Mouse (Mus musculus) liver, adult 2 months (tissue): Measurements from ENCODE around the gene P3h4. TPM values are rescaled to one million over a fixed set of nuclear protein-coding genes. Genes with fewer than 3 reads are reported as not detected.

Experiments used
- DNase-seq: peaks from one replicate; pipeline ENCODE4 v3.0.0-alpha.2; 2011; ENCODE audit warnings: low read depth, low spot score; ENCODE audit errors: extremely low read depth
- H3K27ac ChIP-seq: fragments of 200-500 bp; replicated peaks from 2 replicates; pipeline ENCODE4 v1.5.1; 2012; ENCODE audit warnings: low read depth, mild to moderate bottlenecking, control low read depth, inconsistent platforms, low read length; ENCODE audit not compliant: insufficient read depth
- H3K27me3 ChIP-seq: fragments of 200-500 bp; 2 replicates; pipeline ENCODE4 v1.6.1; 2012; ENCODE audit warnings: mild to moderate bottlenecking, moderate library complexity, low read length, inconsistent platforms; ENCODE audit not compliant: control insufficient read depth, insufficient read depth
- H3K36me3 ChIP-seq: fragments of 200-500 bp; 2 replicates; pipeline ENCODE4 v1.6.1; 2012; ENCODE audit warnings: low read length, inconsistent platforms; ENCODE audit not compliant: control insufficient read depth, insufficient read depth
- H3K4me1 ChIP-seq: fragments of 200-500 bp; 2 replicates; pipeline ENCODE4 v1.6.1; 2011; ENCODE audit warnings: low read length; ENCODE audit not compliant: control insufficient read depth, insufficient read depth
- H3K4me3 ChIP-seq: fragments of 200-500 bp; 2 replicates; pipeline ENCODE4 v1.5.1; 2011; ENCODE audit warnings: low read depth, mild to moderate bottlenecking, control low read depth, low read length, moderate library complexity; ENCODE audit not compliant: insufficient read depth
- H3K79me2 ChIP-seq: fragments of 200-500 bp; 2 replicates; pipeline ENCODE4 v1.6.1; 2012; ENCODE audit warnings: inconsistent platforms, mild to moderate bottlenecking, low read length, moderate library complexity; ENCODE audit not compliant: control insufficient read depth, insufficient read depth
- H3K9ac ChIP-seq: fragments of 200-500 bp; 2 replicates; pipeline ENCODE4 v1.6.1; 2012; ENCODE audit warnings: low read depth, mild to moderate bottlenecking, control low read depth, inconsistent platforms, low read length
- CTCF ChIP-seq: fragments of 200-500 bp; IDR thresholded peaks from 2 replicates; pipeline ENCODE4 v1.5.1; 2011; ENCODE audit warnings: low read depth, low read length, control low read depth
- POLR2A ChIP-seq: fragments of 200-500 bp; IDR thresholded peaks from 2 replicates; pipeline ENCODE4 v1.6.1; 2011; ENCODE audit warnings: low read length, control low read depth; ENCODE audit not compliant: insufficient read depth; ENCODE audit errors: extremely low read depth
- WGBS: fragments of 180-500 bp; shearing (Covaris S2); methylation state at CpG from one replicate; pipeline ENCODE4 v1.1.7; 2018; 5-methylcytosine and 5-hydroxymethylcytosine counted together
- polyA plus RNA-seq: library from polyadenylated mRNA; depleted of rRNA; stranded (reverse); fragments of >200 nt; gene quantifications from 2 replicates; pipeline ENCODE4 v1.2.3, GENCODE M21; 2012
- total RNA-seq: library from RNA; depleted of rRNA; stranded (reverse); fragments of >200 nt; gene quantifications from 2 replicates; pipeline ENCODE4 v1.2.3, GENCODE M21; 2014

P3h4 gene
- total and polyA plus RNA-seq, 2 experiments, result 1.2 TPM

DNA sequence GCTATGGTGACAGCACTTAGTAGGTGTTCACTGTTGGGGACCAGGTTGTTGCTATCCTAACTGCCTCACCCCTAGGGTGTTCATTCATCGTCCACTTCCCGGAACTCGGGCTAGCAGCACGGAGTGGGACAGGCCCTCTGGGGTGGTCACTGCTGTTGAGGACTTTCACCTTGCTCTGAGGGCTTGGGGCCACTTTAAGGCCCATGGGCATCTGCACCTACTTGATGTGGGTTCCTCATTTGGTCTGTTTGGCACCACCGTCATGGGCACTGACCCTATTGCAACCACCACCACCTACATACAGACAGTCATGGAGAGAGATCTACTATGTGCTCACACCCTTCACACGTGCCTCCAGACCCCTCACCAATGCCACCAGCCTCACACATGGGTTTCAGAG lies 27.5 kb downstream of the P3h4 start:
- H3K9ac ChIP-seq, result no peak overlapping the region

DNA sequence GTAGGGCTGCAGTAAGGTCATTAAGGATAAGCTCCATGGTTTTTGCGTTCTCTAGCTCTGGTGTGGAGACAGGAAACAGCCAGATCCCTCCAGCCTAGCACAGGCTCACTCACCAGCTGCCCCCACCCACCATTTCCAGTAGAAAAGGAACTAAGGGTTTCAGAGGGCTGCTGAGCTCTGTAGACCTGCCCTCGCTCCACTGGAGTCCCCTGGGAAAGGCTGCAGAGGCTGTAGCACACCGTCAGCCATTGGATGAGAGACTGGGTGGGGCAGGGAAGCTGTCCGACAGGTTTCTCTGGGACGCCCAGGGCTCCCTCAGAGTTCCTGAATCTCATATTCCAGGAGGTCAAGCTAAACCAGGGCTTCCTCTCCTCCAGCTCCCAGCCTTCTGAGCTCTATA lies 28.1 kb downstream of the P3h4 start:
- Histone ChIP-seq H3K27ac (no peak overlapping the region), H3K9ac (no peak overlapping the region), H3K4me3 (no peak overlapping the region), H3K36me3 (peaks cover 18% of the 10 kb centered on the region; the same call in 1 of the 2 replicates), H3K27me3 (no peaks in the 10 kb centered on the region), H3K4me1 (peaks cover 17% of the 10 kb centered on the region), H3K79me2 (peaks cover 25% of the 10 kb centered on the region)
- TF ChIP-seq POLR2A (no peak), CTCF (no peak)
- WGBS, result 81% methylated on average over 5 of the region's 5 CpGs
- DNase-seq, result no peak

More for the DNA sequence above, 27.5 kb downstream of the P3h4 start:
- H3K36me3 ChIP-seq, result peaks cover 14% of the 10 kb centered on the region; the same call in 1 of the 2 replicates
- no peak overlapping the region for H3K27ac ChIP-seq
- peaks cover 25% of the 10 kb centered on the region for H3K79me2 ChIP-seq
- 96% methylated on average over 6 of the region's 6 CpGs for WGBS
- H3K27me3 ChIP-seq, result no peaks in the 10 kb centered on the region
- no peak for TF ChIP-seq POLR2A
- TF ChIP-seq CTCF, result no peak
- no peak for DNase-seq
- H3K4me3 ChIP-seq, result no peak overlapping the region
- peaks cover 22% of the 10 kb centered on the region for H3K4me1 ChIP-seq

DNA sequence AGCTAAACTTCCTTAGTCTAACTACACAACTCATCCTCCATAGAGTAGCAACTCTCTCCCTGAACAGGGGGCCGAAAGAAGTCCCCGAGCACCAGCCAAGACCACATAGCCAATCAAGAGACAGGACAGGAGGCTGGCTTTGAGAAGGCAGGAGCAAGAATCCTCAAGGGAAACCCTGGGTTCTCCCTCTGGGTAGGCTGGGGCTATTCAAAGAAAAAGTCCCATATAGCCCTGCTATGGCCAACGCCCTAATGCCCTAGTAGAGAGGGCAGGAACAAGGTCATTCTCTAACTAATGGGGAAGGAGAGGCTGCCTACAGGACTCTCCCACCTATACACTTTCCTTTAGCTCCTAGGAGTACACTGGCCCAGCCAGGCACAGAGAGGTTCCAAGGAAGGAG lies 29.6 kb downstream of the P3h4 start:
- no peak overlapping the region for H3K27ac ChIP-seq
- H3K79me2 ChIP-seq, result peaks cover 19% of the 10 kb centered on the region
- H3K4me1 ChIP-seq, result peaks cover 5% of the 10 kb centered on the region
- 98% methylated on average over 3 of the region's 3 CpGs for WGBS
- H3K4me3 ChIP-seq, result no peak overlapping the region
- DNase-seq, result no peak
- no peak for TF ChIP-seq CTCF
- TF ChIP-seq POLR2A, result no peak
- H3K9ac ChIP-seq, result no peak overlapping the region
- H3K36me3 ChIP-seq, result peaks cover 25% of the 10 kb centered on the region; the same call in 1 of the 2 replicates
- H3K27me3 ChIP-seq, result no peaks in the 10 kb centered on the region

DNA sequence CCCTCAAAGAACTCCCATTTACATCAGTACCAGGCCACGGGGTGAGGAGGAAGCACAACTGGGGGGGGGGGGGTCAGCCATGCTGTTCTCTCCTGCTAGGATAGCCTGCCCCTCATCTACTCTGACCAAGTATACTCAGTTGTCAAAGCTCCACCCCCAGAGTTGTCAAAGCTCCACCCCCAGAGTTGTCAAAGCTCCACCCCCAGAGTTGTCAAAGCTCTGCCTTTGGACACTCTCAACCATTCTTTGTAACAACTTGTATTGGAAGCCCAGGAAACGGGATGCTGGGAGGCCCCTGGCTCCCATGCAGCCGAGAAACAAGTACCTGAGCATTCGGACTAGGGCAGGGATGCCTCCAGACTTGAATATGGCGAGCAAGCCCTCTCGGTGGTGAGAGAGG lies 32.0 kb downstream of the P3h4 start:
- H3K36me3 ChIP-seq, result peaks cover 34% of the 10 kb centered on the region
- no peak overlapping the region for H3K27ac ChIP-seq
- H3K9ac ChIP-seq, result no peak overlapping the region
- H3K27me3 ChIP-seq, result no peaks in the 10 kb centered on the region
- no peak overlapping the region for H3K4me3 ChIP-seq
- no peak for DNase-seq
- H3K4me1 ChIP-seq, result no peaks in the 10 kb centered on the region
- peaks cover 5% of the 10 kb centered on the region; the same call in 1 of the 2 replicates for H3K79me2 ChIP-seq
- 93% methylated on average over 6 of the region's 6 CpGs for WGBS
- TF ChIP-seq POLR2A (no peak), CTCF (no peak)

DNA sequence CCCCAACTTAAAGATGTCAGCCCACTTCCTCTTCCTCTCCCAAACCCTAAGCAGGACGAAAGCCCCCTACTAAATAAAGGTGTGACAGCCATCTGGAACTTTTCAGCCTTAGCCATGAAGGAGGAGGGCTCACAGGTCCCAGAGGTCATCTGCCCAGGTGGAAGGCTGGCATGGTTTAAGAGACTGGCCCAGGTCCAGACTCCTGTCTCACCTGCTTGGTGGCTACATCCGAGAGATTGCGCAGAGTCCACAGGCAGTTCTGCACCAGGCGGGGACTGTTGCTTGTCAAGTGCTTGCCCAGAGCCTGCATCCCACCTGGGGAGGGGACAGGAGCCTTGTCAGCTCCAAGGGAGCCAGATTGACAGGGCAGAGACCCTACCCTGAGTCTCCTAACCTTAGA lies 35.3 kb downstream of the P3h4 start:
- H3K4me1 ChIP-seq, result no peaks in the 10 kb centered on the region
- no peak overlapping the region for H3K27ac ChIP-seq
- no peak overlapping the region for H3K9ac ChIP-seq
- H3K4me3 ChIP-seq, result no peak overlapping the region
- H3K27me3 ChIP-seq, result no peaks in the 10 kb centered on the region
- 74% methylated on average over 4 of the region's 4 CpGs for WGBS
- H3K36me3 ChIP-seq, result peaks cover 41% of the 10 kb centered on the region
- no peak for DNase-seq
- no peaks in the 10 kb centered on the region for H3K79me2 ChIP-seq
- TF ChIP-seq CTCF (no peak), POLR2A (no peak)

DNA sequence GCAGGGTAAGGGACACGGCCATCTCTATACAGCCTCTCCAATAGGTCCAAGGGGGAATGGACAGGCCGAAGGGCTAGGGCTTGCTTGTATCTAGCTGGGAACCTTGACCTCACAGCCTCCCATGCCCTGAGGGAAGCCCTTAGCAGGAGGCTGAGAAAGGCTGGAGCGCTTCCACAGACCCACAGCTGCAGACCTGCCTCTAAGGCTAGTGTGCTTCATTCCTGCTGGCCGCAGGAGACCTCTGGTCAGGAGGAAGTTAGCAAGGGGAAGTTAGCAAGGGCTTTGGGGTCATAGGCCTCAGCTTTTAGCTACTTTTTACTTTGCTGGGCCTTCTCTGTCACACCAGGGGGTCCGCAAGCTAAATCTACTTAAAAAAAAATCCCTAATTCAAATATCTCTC lies 36.2 kb downstream of the P3h4 start:
- Histone ChIP-seq H3K4me3 (no peak overlapping the region), H3K79me2 (no peaks in the 10 kb centered on the region), H3K27me3 (no peaks in the 10 kb centered on the region), H3K4me1 (no peaks in the 10 kb centered on the region), H3K9ac (no peak overlapping the region), H3K36me3 (peaks cover 43% of the 10 kb centered on the region), H3K27ac (no peak overlapping the region)
- WGBS, result 93% methylated on average over 5 of the region's 5 CpGs
- TF ChIP-seq CTCF, result no peak
- TF ChIP-seq POLR2A, result no peak
- no peak for DNase-seq
